Mouse (Mus musculus) ES-CJ7 (cell line): Measurements from ENCODE around the gene Ehf.

ENCODE experiments used
- DNase-seq: peaks from one replicate; pipeline ENCODE4 v3.0.0; 2011; ENCODE audit warnings: low read depth, low spot score

Gene Ehf

DNA sequence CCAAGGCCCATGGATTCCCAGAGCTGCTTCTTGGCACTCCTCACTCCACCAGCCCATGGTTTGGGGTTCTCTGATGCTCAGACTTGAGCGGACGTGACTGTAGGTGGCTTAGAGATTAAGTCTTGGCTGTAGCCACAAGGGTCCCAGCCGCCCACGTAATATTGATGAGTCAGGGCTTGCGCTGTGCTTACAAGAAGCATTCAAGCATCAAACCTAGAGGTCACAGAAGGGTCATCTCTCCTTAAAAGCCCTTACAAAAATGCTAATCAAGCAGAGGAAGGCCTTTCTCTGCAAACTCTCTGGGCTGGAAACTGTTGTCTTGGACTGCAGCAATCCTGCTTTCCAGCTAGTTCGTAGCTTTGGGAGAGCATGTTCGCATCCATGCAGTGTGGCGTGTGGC, 88.2 kb downstream of the Ehf start:
- peak; percentile 17 for DNase-seq

DNA sequence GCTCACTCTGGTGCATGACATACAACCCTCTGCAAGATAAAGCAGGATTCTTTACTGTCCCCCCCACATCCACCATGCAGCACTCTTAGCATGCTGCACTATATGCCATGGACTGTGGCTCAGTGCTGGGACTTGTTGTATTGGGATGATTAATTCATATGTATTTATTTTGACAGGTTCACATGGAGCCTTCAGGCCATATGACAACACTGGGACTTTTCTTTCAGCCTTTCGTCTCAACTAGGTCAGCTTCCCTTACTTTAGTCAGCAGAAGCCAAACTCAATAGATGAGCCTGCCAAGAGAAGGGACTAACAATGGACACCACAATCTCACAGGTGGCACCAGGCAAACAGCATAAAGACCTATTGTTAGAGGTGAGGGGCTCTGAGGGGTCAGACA, 89.5 kb downstream of the Ehf start:
- no peak for DNase-seq
